Mouse (Mus musculus): ENCODE results near the gene Vmn1r15.

Vmn1r15 gene

DNA sequence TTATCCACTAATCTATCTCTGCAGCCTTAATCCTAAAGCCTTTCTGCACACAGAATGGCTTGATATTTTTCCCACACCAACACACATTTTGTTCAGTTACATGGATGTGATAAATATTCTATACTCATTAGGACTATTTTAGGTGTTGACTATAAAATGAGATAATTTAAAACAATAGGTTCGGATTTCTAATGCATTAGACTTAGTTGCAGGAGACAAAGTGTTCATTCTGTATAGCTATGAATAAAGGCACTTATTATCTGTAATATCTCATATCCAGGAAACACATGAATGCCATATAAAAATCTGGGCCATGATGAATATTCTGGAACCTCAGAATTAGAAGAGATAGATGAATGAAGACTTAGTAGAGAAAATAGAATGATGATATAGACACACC, at the start of gene Vmn1r15:
TSS of gene Vmn1r15 (plus strand) at position 301 of the 400 bp plus-strand sequence.
- DNase-seq (ENCODE audit: low spot score in 2 of 2): no peak

GRCm38 (mm10) chr6:57231386-57231785, 26.4 kb upstream of the Vmn1r15 start, which contains the start of gene Vmn1r14:
Gene Vmn1r14 (plus strand): TSS chr6:57231686.
- DNase-seq (ENCODE audit: low spot score in 2 of 2): no peak

GRCm38 (mm10) chr6:57260990-57261389, 3.2 kb downstream of the Vmn1r15 start:
- no peak for DNase-seq (ENCODE audit: low spot score in 2 of 2)

DNA sequence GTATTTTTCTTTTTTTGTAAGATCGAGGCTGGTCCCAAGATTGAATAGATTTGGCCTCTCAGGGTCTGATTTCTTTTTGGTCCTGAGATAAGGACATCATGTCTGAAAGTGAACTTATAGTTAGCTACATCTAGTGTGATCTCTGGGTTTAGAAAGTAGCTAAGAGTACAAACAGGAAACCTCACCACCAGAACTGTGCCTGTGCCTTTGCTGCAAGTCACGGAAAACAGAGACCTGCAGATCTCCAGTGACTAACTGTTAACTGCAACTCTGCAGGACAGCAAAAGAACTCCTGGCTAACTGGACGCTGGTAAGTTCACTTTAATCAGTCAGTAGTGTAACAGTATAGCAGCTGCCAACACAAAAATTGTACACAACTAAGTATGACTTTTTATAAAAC, 14.1 kb downstream of the Vmn1r15 start:
- DNase-seq (ENCODE audit: low spot score in 2 of 2): no peak

- no peak for DNase-seq (ENCODE audit: low spot score in 2 of 2)
Observed at GRCm38 (mm10) chr6:57272517-57272916, 14.8 kb downstream of the Vmn1r15 start.

DNA sequence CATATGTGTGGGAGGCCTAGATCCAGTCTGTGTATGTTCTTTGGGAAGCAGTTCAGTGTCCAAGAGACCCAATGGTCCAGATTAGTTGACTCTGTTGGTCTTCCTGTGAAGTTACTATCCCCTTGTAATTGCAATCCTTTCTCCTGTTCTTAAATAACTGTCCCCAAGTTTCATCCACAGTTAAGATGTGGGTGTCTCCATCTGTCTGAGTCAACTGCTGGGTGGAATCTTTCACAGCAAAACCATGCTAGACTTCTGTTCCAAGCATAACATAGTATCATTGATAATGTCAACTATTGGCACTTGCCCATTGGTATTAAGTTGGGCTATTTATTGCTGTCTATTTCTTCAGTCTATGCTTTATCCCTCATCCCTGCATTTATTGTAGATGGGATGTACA, 21.2 kb downstream of the Vmn1r15 start:
- DNase-seq (ENCODE audit: low spot score in 2 of 2): no peak
